Mouse (Mus musculus) neural tube, embryonic 11.5 days (tissue): ENCODE measurements around the gene Bag1. TPM values are rescaled to one million over a fixed set of nuclear protein-coding genes. Genes with fewer than 3 reads are reported as not detected.

Experiments used
- ATAC-seq: fragments of 200-750 bp; cut with Nextera tagmentation; 2 replicates; pipeline ENCODE4 v1.8.0; 2017; ENCODE audit warnings: moderate number of reproducible peaks, mild to moderate bottlenecking, moderate TSS enrichment, moderate library complexity; ENCODE audit not compliant: insufficient read depth, low FRiP score, low TSS enrichment
- DNase-seq: peaks from one replicate; pipeline ENCODE4 v3.0.0-alpha.2; 2015; ENCODE audit warnings: low spot score
- H3K27ac ChIP-seq: fragments of 300-500 bp; sonication (generic); 2 replicates; pipeline ENCODE4 v1.5.1; 2014; ENCODE audit warnings: low read depth, mild to moderate bottlenecking, low read length
- H3K27me3 ChIP-seq: fragments of 300-500 bp; sonication (generic); 2 replicates; pipeline ENCODE4 v1.6.1; 2014; ENCODE audit warnings: mild to moderate bottlenecking, low read length, mixed read lengths; ENCODE audit not compliant: control insufficient read depth, insufficient read depth
- H3K36me3 ChIP-seq: fragments of 300-500 bp; sonication (generic); 2 replicates; pipeline ENCODE4 v1.6.1; 2014; ENCODE audit warnings: mild to moderate bottlenecking, low read length, moderate library complexity, mixed read lengths; ENCODE audit not compliant: control insufficient read depth, insufficient read depth
- H3K4me1 ChIP-seq: fragments of 300-500 bp; sonication (generic); 2 replicates; pipeline ENCODE4 v1.6.1; 2014; ENCODE audit warnings: low read length, mixed read lengths; ENCODE audit not compliant: control insufficient read depth, insufficient read depth
- H3K4me2 ChIP-seq: fragments of 300-500 bp; sonication (generic); 2 replicates; pipeline ENCODE4 v1.6.1; 2014; ENCODE audit warnings: low read depth, mild to moderate bottlenecking, moderate library complexity
- H3K4me3 ChIP-seq: fragments of 300-500 bp; sonication (generic); 2 replicates; pipeline ENCODE4 v1.5.1; 2014; ENCODE audit warnings: low read depth, low read length
- H3K9ac ChIP-seq: fragments of 300-500 bp; sonication (generic); 2 replicates; pipeline ENCODE4 v1.6.1; 2014; ENCODE audit warnings: mild to moderate bottlenecking, low read length
- H3K9me3 ChIP-seq: fragments of 300-500 bp; sonication (generic); 2 replicates; pipeline ENCODE4 v1.6.1; 2016; ENCODE audit warnings: low read length; ENCODE audit not compliant: control insufficient read depth
- WGBS: fragments of 180-500 bp; shearing (Covaris S2); extraction: QIAGEN DNeasy Blood & Tissue Kit; methylation state at CpG from one replicate; pipeline ENCODE4 v1.1.7; 2014; 5-methylcytosine and 5-hydroxymethylcytosine counted together
- polyA plus RNA-seq: library from polyadenylated mRNA; unstranded; fragments of >200 nt; fragmentation: Nextera tagmentation; extraction: Ambion mirVana; gene quantifications from 2 replicates; pipeline ENCODE4 v1.2.1, GENCODE M21; 2014

The Bag1 gene
- polyA plus RNA-seq, 1 experiment from 2014 or later = 226 TPM

GRCm38 (mm10) chr4:40923087-40923651 lies 24.9 kb downstream of the Bag1 start:
- no peak for DNase-seq

GRCm38 (mm10) chr4:40921288-40921687 lies 26.8 kb downstream of the Bag1 start:
- Histone ChIP-seq H3K4me2 (no peak overlapping the region), H3K27me3 (no peaks in the 10 kb centered on the region), H3K4me1 (no peaks in the 10 kb centered on the region), H3K9me3 (no peaks in the 10 kb centered on the region), H3K9ac (no peak overlapping the region), H3K36me3 (no peaks in the 10 kb centered on the region), H3K4me3 (no peak overlapping the region), H3K27ac (no peak overlapping the region)
- DNase-seq = no peak
- ATAC-seq = no peak
- 68% methylated on average over 3 of the region's 3 CpGs for WGBS

More at GRCm38 (mm10) chr4:40923087-40923651, 24.9 kb downstream of the Bag1 start:
- Histone ChIP-seq H3K27me3 (no peaks in the 10 kb centered on the region), H3K36me3 (no peaks in the 10 kb centered on the region), H3K4me3 (no peak overlapping the region), H3K27ac (no peak overlapping the region), H3K9me3 (no peaks in the 10 kb centered on the region), H3K4me1 (no peaks in the 10 kb centered on the region), H3K9ac (no peak overlapping the region), H3K4me2 (no peak overlapping the region)
- 85% methylated on average over 6 of the region's 6 CpGs for whole genome bisulfite sequencing
- no peak for ATAC-seq

GRCm38 (mm10) chr4:40920576-40920975 lies 27.5 kb downstream of the Bag1 start:
- Histone ChIP-seq H3K4me2 (no peak overlapping the region), H3K27ac (no peak overlapping the region), H3K36me3 (no peaks in the 10 kb centered on the region), H3K9ac (no peak overlapping the region), H3K9me3 (no peaks in the 10 kb centered on the region), H3K4me1 (no peaks in the 10 kb centered on the region), H3K27me3 (no peaks in the 10 kb centered on the region), H3K4me3 (no peak overlapping the region)
- DNase-seq (no peak), ATAC-seq (no peak)
- 83% methylated on average over 2 of the region's 2 CpGs for WGBS

DNA sequence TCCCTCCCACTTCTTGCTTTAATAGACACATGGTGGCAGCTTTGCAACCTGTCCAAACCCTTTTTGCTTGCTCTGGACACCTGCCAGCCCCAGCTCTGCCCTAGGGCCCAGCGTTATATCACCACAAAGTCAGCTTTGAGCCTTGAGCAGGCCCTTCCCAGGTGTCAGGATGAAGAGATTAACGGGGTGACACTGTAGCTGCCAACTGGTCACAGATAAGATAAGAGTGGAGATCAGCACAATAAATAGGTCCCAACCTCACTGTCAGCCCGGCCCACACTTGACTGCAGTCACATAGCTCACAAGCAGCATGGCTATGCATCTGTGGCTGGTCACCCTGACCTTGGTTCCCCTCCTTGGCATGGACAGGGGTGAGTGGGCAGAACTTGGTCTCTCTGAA lies 28.3 kb downstream of the Bag1 start, which contains the start of gene Spink4:
Gene Spink4, plus strand, starts transcription at position 268 of the 400 bp plus-strand sequence.
- Histone ChIP-seq H3K9me3 (no peaks in the 10 kb centered on the region), H3K4me1 (no peaks in the 10 kb centered on the region), H3K27me3 (no peaks in the 10 kb centered on the region), H3K36me3 (no peaks in the 10 kb centered on the region), H3K4me3 (no peak within 1 kb of the TSS), H3K4me2 (no peak within 1 kb of the TSS), H3K9ac (no peak within 1 kb of the TSS), H3K27ac (no peak within 1 kb of the TSS)
- WGBS = 74% methylated on average over 3 of the region's 3 CpGs
- DNase-seq (no peak), ATAC-seq (no peak)

DNA sequence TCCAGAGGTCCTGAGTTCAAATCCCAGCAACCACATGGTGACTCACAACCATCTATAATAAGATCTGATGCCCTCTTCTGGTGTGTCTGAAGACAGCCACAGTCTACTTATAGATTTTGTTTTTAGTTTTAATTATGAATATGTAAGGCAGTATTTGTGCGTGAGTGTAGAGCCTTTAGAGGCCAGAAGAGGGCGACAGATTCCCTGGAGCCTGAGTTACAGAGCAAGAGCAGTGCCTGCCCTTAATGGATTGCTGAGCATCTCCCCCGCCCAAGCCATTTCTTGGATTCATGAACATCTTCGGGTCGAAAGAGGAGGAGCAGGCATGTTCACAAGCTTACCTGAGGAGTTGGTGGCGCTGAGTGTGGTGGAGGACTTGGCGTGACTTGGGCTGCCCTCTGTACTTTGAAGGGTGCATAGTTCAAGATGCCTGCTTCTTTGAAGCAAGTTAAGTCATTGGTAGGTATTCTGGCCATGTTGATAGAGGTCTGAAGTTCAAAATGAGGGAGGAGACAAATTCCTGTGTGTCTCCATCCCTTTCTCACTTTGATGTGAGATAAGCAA lies 31.4 kb downstream of the Bag1 start:
- no peak overlapping the region for H3K4me3 ChIP-seq
- no peak overlapping the region for H3K4me2 ChIP-seq
- no peaks in the 10 kb centered on the region for H3K9me3 ChIP-seq
- DNase-seq (no peak), ATAC-seq (no peak)
- no peak overlapping the region for H3K9ac ChIP-seq
- 90% methylated on average over 7 of the region's 7 CpGs for WGBS
- H3K27ac ChIP-seq = no peak overlapping the region
- H3K36me3 ChIP-seq = no peaks in the 10 kb centered on the region
- no peaks in the 10 kb centered on the region for H3K4me1 ChIP-seq
- no peaks in the 10 kb centered on the region for H3K27me3 ChIP-seq

DNA sequence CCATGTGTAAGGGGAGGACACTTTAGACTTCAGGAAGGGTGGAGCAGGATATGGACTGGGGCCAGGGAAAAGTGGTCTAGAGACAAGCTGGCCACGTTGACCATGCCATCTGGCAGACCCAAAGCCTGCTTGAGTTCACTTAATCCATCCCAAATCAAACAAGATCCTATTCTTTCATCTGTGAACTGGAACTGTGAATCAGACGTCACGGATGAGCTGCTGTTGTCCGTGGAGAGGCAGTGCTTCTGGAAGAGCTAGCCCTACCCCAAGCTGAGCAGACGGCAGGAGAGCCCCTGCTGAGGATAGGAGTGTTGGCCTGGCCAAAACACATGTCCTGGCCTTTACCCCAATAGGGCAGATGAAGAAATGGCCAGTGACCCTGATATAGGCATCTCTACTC lies 32.1 kb downstream of the Bag1 start:
- Histone ChIP-seq H3K4me1 (no peaks in the 10 kb centered on the region), H3K4me2 (no peak overlapping the region), H3K36me3 (no peaks in the 10 kb centered on the region), H3K9me3 (no peaks in the 10 kb centered on the region), H3K27me3 (no peaks in the 10 kb centered on the region), H3K27ac (no peak overlapping the region), H3K9ac (no peak overlapping the region), H3K4me3 (no peak overlapping the region)
- no peak for DNase-seq
- ATAC-seq = no peak
- WGBS = 77% methylated on average over 5 of the region's 5 CpGs

DNA sequence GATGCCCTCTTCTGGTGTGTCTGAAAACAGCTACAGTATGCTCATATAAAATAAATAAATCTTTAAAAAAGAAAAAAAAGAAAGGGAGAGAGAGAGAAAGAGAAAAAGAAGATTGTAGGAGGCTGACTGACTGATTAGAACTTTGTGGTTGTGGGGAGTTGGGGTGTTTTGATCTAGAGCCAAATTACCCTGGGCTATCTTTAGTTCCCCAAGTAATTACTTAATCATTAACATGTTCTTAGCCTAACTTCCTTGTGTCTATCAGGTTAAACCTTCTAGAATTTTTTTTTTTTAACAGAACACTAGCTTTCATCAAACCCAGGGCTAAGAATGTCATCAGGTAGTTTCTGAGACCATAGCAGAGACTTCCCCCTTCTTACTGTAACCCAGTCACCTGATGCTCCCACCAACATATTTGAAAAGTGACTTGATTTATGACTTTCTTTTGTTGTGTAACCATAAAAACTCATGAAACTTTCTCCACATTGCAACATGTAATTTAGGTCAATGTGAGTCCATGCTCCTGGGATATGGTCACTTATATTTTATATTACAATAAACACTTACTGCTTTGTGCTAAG lies 33.7 kb downstream of the Bag1 start:
- ATAC-seq (no peak), DNase-seq (no peak)
- no peaks in the 10 kb centered on the region for H3K9me3 ChIP-seq
- no peak overlapping the region for H3K4me3 ChIP-seq
- no peak overlapping the region for H3K9ac ChIP-seq
- no peak overlapping the region for H3K27ac ChIP-seq
- H3K4me2 ChIP-seq = no peak overlapping the region
- H3K4me1 ChIP-seq = no peaks in the 10 kb centered on the region
- no peaks in the 10 kb centered on the region for H3K27me3 ChIP-seq
- no peaks in the 10 kb centered on the region for H3K36me3 ChIP-seq

DNA sequence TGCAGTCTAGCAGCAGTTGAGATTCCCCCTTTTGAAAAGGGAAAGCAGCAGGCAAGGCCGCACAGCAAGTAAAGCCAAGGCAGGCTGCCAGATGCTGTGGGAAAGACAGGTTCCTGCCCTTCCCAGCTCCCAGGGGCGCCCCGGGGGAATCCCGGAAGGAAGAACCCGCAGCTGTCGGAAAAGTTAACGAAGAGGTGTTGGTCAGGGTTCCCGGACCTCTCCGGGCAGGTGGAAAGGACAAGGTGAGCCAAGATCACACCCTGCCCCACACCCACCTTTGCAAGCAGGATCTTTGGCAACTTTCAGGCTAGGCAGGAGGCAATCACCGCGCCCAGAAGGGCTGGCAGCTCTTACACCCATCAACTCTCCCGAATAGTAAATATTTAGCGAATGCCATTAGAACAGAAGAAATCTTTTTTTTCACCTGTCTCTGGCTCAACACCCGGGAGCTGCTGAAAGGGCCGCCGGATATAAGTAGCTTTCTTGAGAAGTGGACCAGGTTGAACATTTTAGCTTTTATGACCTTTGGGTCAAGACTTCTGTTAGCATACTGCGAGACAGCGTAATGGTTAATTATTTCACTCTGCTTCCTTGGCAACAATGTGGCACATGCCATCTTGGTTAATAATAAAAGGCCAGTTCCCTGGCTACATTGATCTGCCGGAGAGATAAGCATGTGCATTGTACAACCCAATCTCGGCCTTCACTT lies 39.7 kb downstream of the Bag1 start:
- WGBS = 52% methylated on average over 20 of the region's 20 CpGs
- Histone ChIP-seq H3K9me3 (no peaks in the 10 kb centered on the region), H3K27ac (no peak overlapping the region), H3K36me3 (no peaks in the 10 kb centered on the region), H3K4me2 (no peak overlapping the region), H3K4me1 (no peaks in the 10 kb centered on the region), H3K27me3 (no peaks in the 10 kb centered on the region), H3K4me3 (no peak overlapping the region), H3K9ac (no peak overlapping the region)
- ATAC-seq (no peak), DNase-seq (no peak)

DNA sequence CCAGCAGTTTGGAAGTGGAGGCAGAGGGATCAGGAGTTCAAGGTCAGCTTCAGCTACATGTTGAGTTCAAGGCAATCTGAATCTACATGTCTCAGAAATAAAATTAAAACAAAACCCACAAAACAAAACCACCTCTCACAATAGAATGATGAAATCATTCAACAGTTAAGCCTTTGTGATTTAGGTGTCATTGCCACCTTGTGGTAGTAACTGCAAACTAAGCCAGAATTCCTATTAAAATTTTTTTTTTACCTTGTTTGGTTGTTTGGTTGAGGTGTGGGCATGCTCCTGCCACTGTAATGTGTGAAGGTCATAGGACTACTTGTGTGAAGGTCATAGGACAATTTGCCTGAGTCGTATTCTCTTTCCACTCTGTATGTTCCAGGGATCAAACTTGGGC lies 41.8 kb downstream of the Bag1 start:
- Histone ChIP-seq H3K27me3 (no peaks in the 10 kb centered on the region), H3K4me1 (no peaks in the 10 kb centered on the region), H3K4me2 (no peak overlapping the region), H3K4me3 (no peak overlapping the region), H3K9me3 (no peaks in the 10 kb centered on the region), H3K27ac (no peak overlapping the region), H3K36me3 (no peaks in the 10 kb centered on the region), H3K9ac (no peak overlapping the region)
- DNase-seq (no peak), ATAC-seq (no peak)
- 80% methylated on average over 1 of the region's 1 CpGs for WGBS
